Mouse (Mus musculus) cerebellum, adult 2 months (tissue): ENCODE data around the gene Atf3. TPM values are rescaled to one million over a fixed set of nuclear protein-coding genes. Genes with fewer than 3 reads are reported as not detected.

Experiments used
- DNase-seq, 2 experiments: peaks; one replicate each; pipeline ENCODE4 v3.0.0; 2021
- H3K27ac ChIP-seq: fragments of 200-500 bp; 2 replicates; pipeline ENCODE4 v1.5.1; 2012; ENCODE audit warnings: low read length, control low read depth, inconsistent platforms; ENCODE audit not compliant: insufficient read depth
- H3K27me3 ChIP-seq: fragments of 200-500 bp; 2 replicates; pipeline ENCODE4 v1.6.1; 2012; ENCODE audit warnings: inconsistent platforms, mild to moderate bottlenecking, low read length, moderate library complexity; ENCODE audit not compliant: control insufficient read depth, insufficient read depth
- H3K4me1 ChIP-seq: fragments of 200-500 bp; 2 replicates; pipeline ENCODE4 v1.6.1; 2011; ENCODE audit warnings: low read length; ENCODE audit not compliant: control insufficient read depth, insufficient read depth
- H3K4me3 ChIP-seq: fragments of 200-500 bp; replicated peaks from 2 replicates; pipeline ENCODE3; 2011; ENCODE audit warnings: mild to moderate bottlenecking, low read depth, low read length, control low read depth; ENCODE audit not compliant: insufficient read depth
- CTCF ChIP-seq: fragments of 200-500 bp; IDR thresholded peaks from 2 replicates; pipeline ENCODE4 v1.5.1; 2011; ENCODE audit warnings: low read depth, mild to moderate bottlenecking, control low read depth, low read length, moderate library complexity, borderline replicate concordance; ENCODE audit not compliant: insufficient read depth
- POLR2A ChIP-seq: fragments of 200-500 bp; IDR thresholded peaks from 2 replicates; pipeline ENCODE4 v1.6.1; 2011; ENCODE audit warnings: low read length, control low read depth, borderline replicate concordance; ENCODE audit not compliant: insufficient read depth
- WGBS: fragments of 180-500 bp; shearing (Covaris S2); methylation state at CpG from one replicate; pipeline ENCODE4 v1.1.7; 2018; 5-methylcytosine and 5-hydroxymethylcytosine counted together
- polyA plus RNA-seq: library from polyadenylated mRNA; depleted of rRNA; stranded (reverse); fragments of >200 nt; gene quantifications from 2 replicates; pipeline ENCODE4 v1.2.3, GENCODE M21; 2012; rRNA removed

Atf3 gene
- polyA plus RNA-seq, 1 experiment, result 1.00 TPM

DNA sequence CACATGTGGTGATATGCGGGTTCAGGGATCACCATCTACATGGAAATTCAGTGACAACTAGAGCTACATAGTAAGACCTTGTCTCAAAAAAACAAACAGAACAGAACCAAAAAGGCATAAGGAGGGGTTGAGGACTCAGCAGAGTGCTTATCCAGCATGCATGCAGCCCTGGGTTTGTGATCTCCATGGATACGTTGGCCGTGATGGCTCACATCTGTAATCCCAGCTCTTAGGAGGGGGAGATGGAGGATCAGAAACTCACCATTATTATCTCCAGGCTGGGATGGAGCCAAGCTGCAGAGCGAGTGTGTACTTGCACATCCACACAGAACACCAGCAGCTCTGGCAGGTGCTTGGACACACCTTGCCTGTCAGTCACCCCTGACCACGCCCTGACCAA lies 85.6 kb downstream of the Atf3 start:
- no peak for DNase-seq
- TF ChIP-seq CTCF (no peak), POLR2A (no peak)
- Histone ChIP-seq H3K4me1 (no peaks in the 10 kb centered on the region), H3K27me3 (no peaks in the 10 kb centered on the region), H3K27ac (no peak overlapping the region), H3K4me3 (no peak overlapping the region)
- 50% methylated on average over 5 of the region's 5 CpGs for WGBS

DNA sequence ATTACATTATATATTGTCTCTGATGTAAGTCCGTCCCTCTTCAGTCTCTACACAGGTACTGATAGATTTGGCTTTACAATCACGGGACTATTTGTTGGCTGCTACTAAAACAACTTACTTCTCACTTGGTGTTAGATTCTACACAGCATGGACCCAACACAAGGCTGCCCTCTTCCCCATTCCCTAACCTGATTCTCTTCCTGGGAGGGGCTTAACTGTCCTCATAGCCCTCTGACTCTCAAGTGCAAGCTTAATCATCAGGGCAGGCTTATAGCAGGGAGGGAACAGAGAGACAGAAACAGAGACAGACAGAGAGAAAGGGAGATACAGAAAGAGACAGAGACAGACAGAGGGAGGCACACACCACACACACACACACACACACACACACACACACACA lies 86.1 kb downstream of the Atf3 start:
- Histone ChIP-seq H3K4me3 (no peak overlapping the region), H3K27me3 (no peaks in the 10 kb centered on the region), H3K27ac (no peak overlapping the region), H3K4me1 (no peaks in the 10 kb centered on the region)
- DNase-seq, result no peak
- TF ChIP-seq POLR2A, result no peak
- no peak for TF ChIP-seq CTCF
- WGBS, result 85% methylated on average over 2 of the region's 2 CpGs

DNA sequence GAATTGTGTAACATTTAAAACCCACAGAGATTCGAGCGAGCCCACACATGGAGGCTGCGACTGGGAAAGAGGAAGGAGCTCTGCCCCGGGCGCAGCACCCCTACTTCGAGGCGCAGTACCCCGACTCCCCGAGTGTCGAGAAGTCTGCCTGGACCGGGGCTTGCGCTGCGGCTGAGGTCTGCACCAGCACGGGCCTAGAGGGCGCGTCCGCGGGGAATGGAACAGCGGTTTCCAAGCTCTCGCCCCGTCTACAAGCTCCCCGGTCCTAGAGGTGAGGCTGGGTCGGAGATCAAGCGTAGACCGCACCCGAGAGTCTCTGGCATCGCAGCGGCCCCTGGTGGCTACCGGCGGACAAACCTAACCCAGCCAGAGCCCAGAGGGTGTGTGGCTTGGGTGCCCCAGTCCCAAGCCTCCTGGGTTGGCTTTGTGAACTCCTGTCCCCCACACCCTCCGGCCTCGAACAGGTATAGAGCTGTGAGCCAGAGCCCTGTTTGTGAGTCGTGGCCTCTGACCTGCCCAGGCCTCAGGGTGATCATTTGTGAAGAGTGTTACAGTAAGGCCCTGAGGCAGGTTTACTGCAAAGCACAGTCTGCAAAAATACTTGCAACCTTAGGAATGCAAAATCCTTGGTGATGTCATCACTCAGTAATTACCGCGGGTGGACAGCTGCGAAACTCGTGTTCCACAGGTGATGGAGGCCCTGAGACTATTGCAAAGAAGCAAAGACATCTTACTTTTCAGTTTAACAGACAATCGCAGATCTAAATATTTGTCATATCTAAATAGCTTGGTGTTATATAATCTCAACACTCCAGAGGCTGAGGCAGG lies 91.8 kb downstream of the Atf3 start:
- whole genome bisulfite sequencing, result 19% methylated on average over 38 of the region's 38 CpGs
- Histone ChIP-seq H3K27ac (no peak overlapping the region), H3K4me3 (no peak overlapping the region), H3K27me3 (no peaks in the 10 kb centered on the region), H3K4me1 (no peaks in the 10 kb centered on the region)
- DNase-seq, result peak; percentile 18 to 33
- TF ChIP-seq POLR2A (no peak), CTCF (peak; percentile 61)

DNA sequence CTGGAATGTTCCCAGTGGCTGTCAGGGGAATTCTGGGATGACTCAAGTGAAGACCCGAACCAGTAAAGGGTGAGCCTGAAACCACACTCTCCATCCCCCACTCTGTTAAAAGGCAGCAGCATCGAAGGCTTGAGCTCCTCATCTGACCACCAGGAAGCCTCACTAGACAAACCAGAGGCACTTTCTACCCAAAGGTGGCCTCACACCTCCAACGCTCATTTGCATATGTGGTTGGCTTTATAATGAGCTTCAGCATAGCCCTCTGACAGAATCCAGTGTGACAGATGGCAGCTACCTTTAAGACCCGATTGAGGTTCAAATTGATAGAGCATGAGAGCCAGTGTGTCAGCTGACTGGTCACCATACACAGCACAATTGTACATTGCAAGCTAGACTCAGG lies 93.6 kb downstream of the Atf3 start:
- DNase-seq, result no peak

DNA sequence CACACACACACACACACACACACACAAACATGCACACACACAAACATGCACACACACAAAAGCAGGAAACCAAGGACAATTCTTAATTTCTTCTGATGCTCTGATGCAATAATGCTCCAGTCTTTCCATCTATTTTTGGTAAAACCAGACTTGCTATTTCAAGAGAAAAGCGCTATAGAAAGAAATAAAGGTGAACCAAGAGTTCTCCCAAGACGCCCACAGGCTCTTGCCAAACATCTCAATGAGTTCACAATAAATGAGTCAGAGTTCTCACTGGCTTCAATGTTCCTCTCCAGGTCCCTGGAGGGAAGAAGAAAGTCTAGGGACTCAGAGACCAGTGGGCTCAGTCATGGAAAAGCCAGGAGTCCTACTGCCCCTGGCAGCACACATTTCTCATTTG lies 94.1 kb downstream of the Atf3 start:
- no peak overlapping the region for H3K27ac ChIP-seq
- H3K4me3 ChIP-seq, result no peak overlapping the region
- H3K4me1 ChIP-seq, result no peaks in the 10 kb centered on the region
- H3K27me3 ChIP-seq, result no peaks in the 10 kb centered on the region
- no peak for DNase-seq
- TF ChIP-seq POLR2A (no peak), CTCF (no peak)
- WGBS, result 86% methylated on average over 2 of the region's 2 CpGs

More for the DNA sequence above, 93.6 kb downstream of the Atf3 start:
- no peak overlapping the region for H3K4me3 ChIP-seq
- H3K27me3 ChIP-seq, result no peaks in the 10 kb centered on the region
- 37% methylated on average over 4 of the region's 4 CpGs for WGBS
- no peak overlapping the region for H3K27ac ChIP-seq
- no peaks in the 10 kb centered on the region for H3K4me1 ChIP-seq
- TF ChIP-seq POLR2A, result no peak
- TF ChIP-seq CTCF, result no peak

DNA sequence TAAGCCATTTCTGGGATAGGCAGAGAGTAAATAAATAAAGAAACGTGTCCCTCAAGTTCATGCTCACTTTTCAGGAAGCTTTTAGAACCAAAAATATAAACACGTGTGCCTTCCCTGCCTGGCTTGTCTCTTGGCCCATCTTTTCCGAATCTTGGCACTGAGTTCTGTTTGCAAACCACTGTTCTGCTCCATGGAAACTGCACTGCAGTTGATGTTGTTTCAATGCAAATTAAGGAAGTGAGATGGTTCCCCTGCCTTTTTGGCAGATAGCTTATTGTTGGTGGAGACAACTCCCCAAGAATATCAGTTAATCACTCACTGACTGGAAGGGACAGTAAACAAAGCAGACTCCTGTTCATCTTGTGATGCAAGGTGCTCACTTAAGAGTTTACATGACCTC lies 95.1 kb downstream of the Atf3 start:
- no peak for DNase-seq
- no peaks in the 10 kb centered on the region for H3K27me3 ChIP-seq
- no peak for TF ChIP-seq CTCF
- TF ChIP-seq POLR2A, result no peak
- no peak overlapping the region for H3K27ac ChIP-seq
- no peaks in the 10 kb centered on the region for H3K4me1 ChIP-seq
- WGBS, result 17% methylated on average over 3 of the region's 3 CpGs
- H3K4me3 ChIP-seq, result no peak overlapping the region

Other genes starting within 250 kb of the Atf3 start
- gene Vash2, start 238.7 kb downstream of the Atf3 start, polyA plus RNA-seq, result 3.0 TPM in 2 replicates
- gene Flvcr1, start 191.9 kb downstream of the Atf3 start, polyA plus RNA-seq, result 24.0 and 24.3 TPM in 2 replicates
- not detected in 2 replicates for gene Spata45, start 181.4 kb downstream of the Atf3 start, polyA plus RNA-seq
- gene Tatdn3, start 155.1 kb downstream of the Atf3 start, polyA plus RNA-seq, result 54.4 and 57.9 TPM in 2 replicates
- 0.57 and 0.59 TPM in 2 replicates for gene Nsl1, start 155.0 kb downstream of the Atf3 start, polyA plus RNA-seq
- 0.62 and 0.85 TPM in 2 replicates for gene Batf3, start 120.2 kb downstream of the Atf3 start, polyA plus RNA-seq
- gene Fam71a, start 53.2 kb downstream of the Atf3 start, polyA plus RNA-seq, result not detected in 2 replicates
- gene Nenf, start 100.2 kb upstream of the Atf3 start, polyA plus RNA-seq, result 150 and 156 TPM in 2 replicates
- 11.5 and 13.4 TPM in 2 replicates for gene Tmem206, start 107.9 kb upstream of the Atf3 start, polyA plus RNA-seq
- gene Ppp2r5a, start 185.2 kb upstream of the Atf3 start, polyA plus RNA-seq, result 41.1 and 44.7 TPM in 2 replicates